Mouse (Mus musculus): ENCODE measurements at regions not wholly inside any gene's neighbourhood (a gene's known extent, or its start where the extent isn't known, plus 50 kb on each side); places are given as distances from the start of the nearest gene placed in this dataset.
A peak's percentile ranks its signal among the peaks of the same experiment; 100 is the strongest.

GRCm38 (mm10) chr14:93972858-93973257 is 82.4 kb upstream of the Pcdh9 start:
- no peak for DNase-seq (ENCODE audit: inconsistent ontology term)

DNA sequence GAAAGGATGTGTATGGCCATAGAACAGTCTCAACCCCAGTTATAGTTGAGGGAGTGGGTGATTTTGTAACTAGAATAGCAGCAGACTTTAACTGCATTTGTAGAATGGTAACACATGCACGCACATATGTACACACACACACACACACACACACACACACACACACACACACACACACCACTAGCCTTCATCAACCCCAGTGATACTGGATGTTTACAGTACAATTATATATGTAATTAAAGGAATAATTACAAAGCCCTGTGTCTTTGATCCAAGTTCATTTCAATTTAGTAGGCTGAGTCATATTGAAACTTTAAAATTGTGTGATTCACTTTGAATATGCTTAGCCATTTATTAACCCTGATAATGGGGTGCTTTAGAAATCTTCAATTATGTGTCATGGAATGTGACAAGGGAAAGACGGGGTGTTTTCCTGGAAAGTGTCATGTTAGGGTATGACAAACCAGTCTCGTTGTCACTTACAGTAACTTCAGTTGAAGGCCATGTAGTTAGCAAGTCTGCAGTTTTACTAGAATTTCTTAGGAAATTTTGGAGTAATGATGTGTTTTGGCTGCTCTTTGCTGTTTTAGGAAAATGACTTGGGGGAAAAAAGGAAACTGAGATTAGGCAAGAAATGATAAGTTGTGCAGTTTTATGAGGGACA is 81.8 kb upstream of the Pcdh9 start:
- DNase-seq (ENCODE audit: inconsistent ontology term), result peak; percentile 5

DNA sequence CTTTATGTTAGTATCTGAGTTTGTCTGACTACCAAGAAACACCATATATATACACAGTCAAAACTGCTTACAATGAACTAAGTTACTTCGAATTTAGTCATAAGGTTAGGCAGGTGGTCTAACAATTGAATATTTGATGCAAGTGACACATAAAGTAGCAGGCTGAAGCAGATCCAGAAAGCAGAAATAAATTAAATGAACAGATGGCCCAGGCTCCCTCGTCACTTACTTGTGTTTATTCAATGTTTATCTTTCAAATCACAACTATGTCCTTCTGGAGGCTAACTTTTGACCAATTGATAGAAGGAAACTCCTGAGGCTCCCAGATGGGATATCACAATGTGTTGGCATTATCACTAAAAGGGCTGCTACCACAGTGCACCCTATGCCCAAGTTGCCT is 76.5 kb upstream of the Pcdh9 start:
- no peak for DNase-seq (ENCODE audit: inconsistent ontology term)

GRCm38 (mm10) chr14:93962677-93963049 is 72.2 kb upstream of the Pcdh9 start:
- no peak for DNase-seq (ENCODE audit: inconsistent ontology term)

DNA sequence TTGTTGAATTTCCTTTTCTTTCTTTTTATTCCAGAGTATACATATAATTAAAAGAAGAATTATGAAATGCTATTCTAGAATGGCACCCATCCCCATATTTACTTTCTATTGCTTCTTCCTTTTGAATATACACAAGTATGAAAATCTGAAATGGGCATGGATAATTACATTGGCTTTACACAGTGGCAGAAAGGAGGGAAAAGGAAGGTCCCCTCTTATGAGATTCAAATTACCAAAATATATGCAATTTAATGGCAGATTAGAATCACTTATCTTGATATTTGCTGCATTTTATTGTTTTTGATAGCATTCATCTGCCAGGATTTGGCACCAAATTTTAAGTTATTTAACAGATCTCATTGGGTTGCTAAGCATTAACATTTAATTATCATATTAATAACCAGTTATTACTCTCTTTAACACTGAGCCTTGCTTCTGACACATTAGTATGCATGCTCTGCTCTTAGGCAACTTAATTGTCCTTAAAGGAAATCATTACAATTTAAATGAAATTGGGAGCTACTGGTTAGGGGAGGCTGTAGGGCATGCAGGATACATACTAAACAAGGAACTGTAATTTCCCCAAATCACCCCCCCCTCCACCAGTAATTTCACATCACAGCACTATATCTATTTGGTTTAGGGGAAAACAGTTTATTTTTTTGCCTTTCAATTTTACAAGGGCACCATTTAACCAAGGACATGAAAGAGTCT is 71.6 kb upstream of the Pcdh9 start:
- DNase-seq (ENCODE audit: inconsistent ontology term), result no peak

All from Muller cell, postnatal 12 days (primary cell).